Mouse (Mus musculus) kidney, embryonic 14.5 days (tissue): Measurements from ENCODE around the gene Dctn3. TPM values are rescaled to one million over a fixed set of nuclear protein-coding genes. Genes with fewer than 3 reads are reported as not detected.

Experiments
- polyA plus RNA-seq: library from polyadenylated mRNA; unstranded; fragments of >200 nt; fragmentation: Nextera tagmentation; extraction: Ambion mirVana; gene quantifications from 2 replicates; pipeline ENCODE4 v1.2.1, GENCODE M21; 2014

Gene Dctn3
- polyA plus RNA-seq, 1 experiment from 2014 or later: 107 TPM

Other genes with a start within 250 kb of the Dctn3 start
- gene AI464131, start 220.1 kb downstream of the Dctn3 start, polyA plus RNA-seq: 3.8 and 8.9 TPM in 2 replicates
- 0.93 and 1.0 TPM in 2 replicates for gene 1110017D15Rik, start 205.8 kb downstream of the Dctn3 start, polyA plus RNA-seq
- 2.2 and 2.7 TPM in 2 replicates for gene Fam219a, start 153.6 kb downstream of the Dctn3 start, polyA plus RNA-seq
- gene Dnaic1, start 153.4 kb downstream of the Dctn3 start, polyA plus RNA-seq: 2.2 and 2.4 TPM in 2 replicates
- gene Enho, start 82.8 kb downstream of the Dctn3 start, polyA plus RNA-seq: 23.2 and 23.5 TPM in 2 replicates
- gene Cntfr, start 26.1 kb downstream of the Dctn3 start, polyA plus RNA-seq: 16.6 and 31.5 TPM in 2 replicates
- 122 and 125 TPM in 2 replicates for gene Il11ra1, start 23.2 kb downstream of the Dctn3 start, polyA plus RNA-seq
- gene Rpp25l, start 9.6 kb downstream of the Dctn3 start, polyA plus RNA-seq: 86.2 and 91.3 TPM in 2 replicates
- gene Arid3c, start 8.0 kb upstream of the Dctn3 start, polyA plus RNA-seq: 0.12 TPM in 1 of 2 replicates, not detected in the other
- gene Galt, start 32.1 kb upstream of the Dctn3 start, polyA plus RNA-seq: 35.0 and 42.1 TPM in 2 replicates
- 80.8 and 92.2 TPM in 2 replicates for gene Sigmar1, start 33.0 kb upstream of the Dctn3 start, polyA plus RNA-seq
- 36.5 and 42.3 TPM in 2 replicates for gene Ccl27a, start 51.1 kb upstream of the Dctn3 start, polyA plus RNA-seq
- gene Gm21541, start 180.4 kb upstream of the Dctn3 start, polyA plus RNA-seq: not detected in 2 replicates
- 1.3 and 1.8 TPM in 2 replicates for gene Gm20878, start 218.4 kb upstream of the Dctn3 start, polyA plus RNA-seq
- gene Fam205a4, start 242.9 kb upstream of the Dctn3 start, polyA plus RNA-seq: 0.24 TPM in 1 of 2 replicates, not detected in the other